Mouse (Mus musculus): ENCODE data around the gene Gimap8.
"Not testable (repeated sequence)": the region's sequence is repeated elsewhere in the genome, so short reads cannot be mapped to it uniquely, and the experiment has no call there.

Gimap8 gene

DNA sequence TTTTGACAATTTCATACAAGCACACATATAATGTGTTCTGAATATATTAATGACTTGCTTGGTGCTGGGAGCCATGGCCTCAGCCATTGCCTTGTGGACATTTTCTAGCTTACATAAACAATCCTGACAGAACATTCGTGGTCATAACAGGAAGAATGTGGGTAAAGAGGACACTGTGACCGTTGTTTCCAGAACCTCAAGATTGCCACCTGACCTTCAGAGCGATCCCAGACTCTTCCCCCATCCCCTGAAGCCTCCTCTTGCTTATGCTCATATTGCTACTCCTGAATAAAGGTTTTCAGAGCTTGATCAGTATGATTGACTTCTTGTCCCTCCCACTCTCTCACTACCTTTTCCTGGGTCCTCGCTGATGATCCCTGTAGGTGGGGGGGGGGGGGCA lies 31.4 kb downstream of the Gimap8 start:
- no peak for DNase-seq (ENCODE audit: low spot score)

DNA sequence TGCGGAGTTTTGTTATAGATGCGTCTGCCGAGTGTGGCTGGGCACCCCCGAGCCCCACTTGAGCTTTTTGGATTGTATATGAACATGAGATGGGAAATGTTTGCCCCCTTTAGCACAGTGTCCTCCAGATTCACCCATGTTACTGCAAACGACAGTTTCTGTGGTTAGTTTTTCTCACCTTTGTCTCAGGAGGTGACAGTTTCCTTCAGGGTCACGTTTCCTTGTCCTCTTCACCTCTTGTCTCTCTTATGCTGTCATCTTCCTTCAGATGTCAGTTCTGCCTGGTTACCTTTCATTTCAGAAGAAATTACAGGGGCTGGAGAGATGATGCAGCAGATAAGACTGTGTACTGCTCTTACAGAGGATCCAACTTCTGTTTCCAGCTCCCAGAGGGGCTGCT lies 32.7 kb downstream of the Gimap8 start:
- no peak for DNase-seq (ENCODE audit: low spot score)

DNA sequence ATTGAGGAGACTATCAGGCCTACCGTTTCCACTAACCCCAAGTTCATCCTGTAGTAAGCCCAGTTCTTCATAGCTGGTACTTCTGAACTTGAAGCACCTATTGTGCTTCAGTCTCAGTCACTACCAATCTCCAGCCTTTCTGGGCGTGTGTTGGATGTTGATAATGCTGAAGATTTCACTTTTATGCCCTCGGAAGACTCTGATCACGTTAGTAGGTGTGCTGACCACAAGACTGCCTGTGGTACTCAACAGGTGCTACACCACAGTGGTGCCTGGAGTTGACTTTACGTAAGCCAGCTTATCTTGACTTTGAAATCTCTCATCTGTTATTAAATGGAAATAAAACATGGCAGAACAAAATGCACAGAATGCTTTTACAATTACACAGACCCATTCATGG lies 33.4 kb downstream of the Gimap8 start:
- no peak for DNase-seq (ENCODE audit: low spot score)

DNA sequence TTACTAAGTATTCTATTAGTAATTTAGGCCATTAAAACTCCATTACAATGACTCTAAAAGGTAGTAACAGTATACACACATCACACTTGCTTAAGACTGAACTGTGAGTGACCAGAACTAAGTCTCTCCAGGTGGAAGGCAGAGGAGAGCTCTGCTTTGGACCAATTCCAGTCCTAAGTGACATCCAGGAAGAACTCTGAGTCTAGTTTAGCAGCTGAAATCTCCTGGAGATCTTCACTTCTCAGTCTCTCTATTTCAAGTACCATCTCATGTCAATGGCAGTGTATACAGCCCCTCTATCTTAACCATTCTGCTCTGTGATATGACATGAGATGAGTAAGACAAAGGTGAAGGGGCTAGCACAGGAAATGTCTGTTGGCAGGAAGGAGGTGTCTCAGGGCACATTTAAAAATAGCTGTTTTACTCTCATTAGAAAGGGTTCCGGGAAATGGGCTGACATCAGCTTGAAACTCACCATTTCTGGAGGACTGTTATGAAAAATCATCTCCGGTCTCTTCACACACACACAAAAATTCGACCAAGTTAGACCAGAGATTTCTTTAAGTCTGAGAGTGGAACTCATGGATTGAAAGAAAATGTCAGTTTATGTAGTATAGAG lies 34.5 kb downstream of the Gimap8 start:
- no peak for DNase-seq (ENCODE audit: low spot score)

DNA sequence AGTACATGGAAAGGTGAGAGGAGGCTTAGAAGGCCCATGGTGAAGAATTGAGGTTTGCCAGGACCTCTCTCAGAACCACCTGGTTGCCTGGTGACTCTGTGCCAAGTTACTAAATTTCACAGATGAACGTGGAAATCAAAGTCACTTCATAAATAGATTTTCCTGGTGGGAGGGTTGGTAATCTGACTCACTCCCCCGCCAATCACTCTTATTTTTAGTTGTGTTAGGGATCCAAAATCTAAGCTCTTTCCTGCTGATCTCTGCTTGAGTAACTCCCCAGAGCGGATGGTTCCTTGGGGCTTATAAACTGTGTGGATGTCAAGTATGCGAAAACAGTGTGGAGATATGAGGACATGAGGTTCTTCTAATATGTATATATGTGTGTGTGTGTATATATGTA lies 35.2 kb downstream of the Gimap8 start:
- DNase-seq (ENCODE audit: low spot score) = no peak

DNA sequence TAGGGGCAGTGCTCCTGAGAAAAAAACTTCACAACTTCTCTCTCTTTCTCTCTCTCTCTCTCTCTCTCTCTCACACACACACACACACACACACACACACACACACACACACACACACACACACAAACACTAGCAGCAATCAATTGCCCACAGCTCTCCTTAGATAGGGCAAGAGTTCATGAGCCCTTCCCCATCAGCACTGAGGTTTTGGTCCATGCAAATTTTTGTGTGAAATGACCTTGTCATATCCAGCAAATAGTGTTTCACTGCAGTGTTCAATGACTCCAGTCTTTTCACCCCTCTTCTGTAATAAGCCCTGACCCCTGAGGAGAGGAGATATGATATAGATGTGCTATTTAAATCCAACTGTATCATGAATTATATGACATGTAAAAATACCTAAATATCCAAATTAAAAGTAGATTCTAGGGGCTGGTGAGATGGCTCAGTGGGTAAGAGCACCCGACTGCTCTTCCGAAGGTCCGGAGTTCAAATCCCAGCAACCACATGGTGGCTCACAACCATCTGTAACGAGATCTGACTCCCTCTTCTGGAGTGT lies 36.3 kb downstream of the Gimap8 start:
- not testable (repeated sequence) for DNase-seq (ENCODE audit: low spot score)

DNA sequence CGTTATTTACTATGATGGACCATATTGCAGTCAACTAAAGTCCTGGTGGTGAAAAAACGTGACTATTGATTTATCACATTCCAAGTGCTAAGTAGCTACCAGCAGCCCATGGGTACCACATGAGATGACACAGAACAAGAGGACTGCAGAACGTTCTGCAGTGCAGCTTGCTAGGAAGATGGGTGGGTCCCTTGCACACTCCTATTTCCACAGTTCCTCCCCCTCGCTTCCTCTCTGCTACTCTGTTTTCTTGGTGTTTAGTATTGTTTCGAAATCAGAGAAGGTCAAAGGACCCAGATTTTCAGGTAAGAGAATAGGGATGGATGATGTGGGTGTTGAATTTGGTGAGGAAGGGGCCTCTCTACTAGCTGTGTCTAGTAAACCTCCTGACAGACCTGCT lies 37.3 kb downstream of the Gimap8 start, which contains the start of gene Gimap4:
Gimap4 (plus strand) TSS at position 231 of the 400 bp plus-strand sequence.
- DNase-seq (ENCODE audit: low spot score) = no peak

DNA sequence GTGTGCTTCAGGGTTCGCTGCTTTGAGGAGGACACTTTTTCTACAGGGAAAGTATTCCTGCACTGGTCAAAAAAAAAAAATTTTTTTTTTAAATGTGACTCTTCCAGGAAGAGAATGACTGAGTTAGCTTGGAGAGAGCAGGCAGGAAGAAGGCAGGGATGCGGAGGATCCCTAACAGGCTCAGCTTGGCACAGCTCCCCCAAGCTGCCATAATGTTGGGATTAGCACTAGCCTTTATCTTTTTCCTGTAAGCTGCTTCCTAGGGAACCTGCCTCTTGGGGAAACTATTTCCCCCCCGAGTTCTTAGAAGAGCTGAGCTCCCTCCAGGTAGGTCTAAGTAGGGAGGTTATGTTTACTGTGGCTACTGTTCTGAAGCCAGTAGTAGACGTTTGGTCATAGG lies 37.8 kb downstream of the Gimap8 start:
- DNase-seq (ENCODE audit: low spot score) = no peak

DNA sequence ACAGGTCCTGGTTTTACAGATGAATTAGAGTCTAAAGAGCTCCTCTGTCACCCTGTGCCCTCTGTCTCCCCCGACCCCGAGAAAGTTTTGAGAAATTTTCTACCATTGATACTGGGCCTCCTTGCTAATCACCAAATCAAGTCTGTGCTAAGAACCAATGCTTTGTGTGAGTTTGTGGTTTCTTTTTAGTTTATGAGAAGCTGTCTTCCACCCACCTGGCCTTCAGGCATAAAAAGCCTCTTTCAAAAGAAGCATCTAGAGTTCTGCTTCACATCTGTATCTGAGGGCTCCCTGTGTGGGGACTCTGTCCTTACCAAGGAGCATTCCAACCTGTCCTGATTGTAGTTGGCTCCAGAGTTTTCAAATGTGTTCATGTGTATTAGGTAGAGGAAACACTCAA lies 38.2 kb downstream of the Gimap8 start:
- DNase-seq (ENCODE audit: low spot score) = no peak

DNA sequence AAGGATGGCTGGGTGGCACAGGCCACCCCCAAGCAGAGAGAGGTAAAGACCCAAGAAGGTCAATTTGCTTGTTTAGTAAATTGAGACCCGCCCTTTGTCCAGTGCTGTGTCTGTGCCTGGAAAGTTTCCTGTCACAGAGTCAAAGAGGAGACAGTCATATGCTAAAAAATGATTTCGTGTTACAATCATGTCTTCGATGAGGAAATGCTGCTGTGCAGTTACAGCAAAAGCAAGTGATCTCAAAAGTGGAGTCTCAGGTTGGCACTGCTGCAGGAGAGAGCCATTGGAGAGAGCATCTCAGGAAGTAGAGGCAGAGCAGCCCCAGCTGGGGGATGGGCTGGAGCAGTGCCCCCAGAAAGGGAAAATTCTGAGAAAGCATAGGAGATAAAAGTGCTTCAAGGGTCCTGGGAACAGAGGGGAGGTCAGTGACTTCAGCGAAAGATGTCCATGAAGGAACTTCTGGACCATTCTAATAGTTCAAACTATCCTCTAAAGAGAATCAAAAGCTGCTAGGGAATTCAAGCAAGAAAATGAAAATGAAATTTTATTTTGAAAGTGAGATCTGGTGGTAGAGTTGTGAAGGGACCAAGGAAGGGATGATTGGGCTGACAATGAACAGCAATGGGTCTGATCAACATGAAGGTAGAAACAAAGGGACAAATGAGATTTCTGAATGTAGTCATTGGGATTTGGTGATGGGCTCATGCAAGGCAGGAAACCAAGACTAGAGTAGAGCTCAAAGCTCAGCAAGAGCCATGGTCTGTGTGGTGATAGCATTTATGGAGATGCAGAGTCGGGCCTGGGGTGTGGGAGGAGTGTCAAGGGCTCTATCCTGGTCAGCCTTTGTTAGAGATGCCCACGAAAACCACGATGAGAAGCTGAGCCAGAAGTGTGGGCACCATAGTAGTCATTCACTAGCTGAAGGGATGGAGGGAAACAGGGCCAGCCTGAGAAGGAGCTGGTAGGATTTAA lies 38.9 kb downstream of the Gimap8 start:
- no peak for DNase-seq (ENCODE audit: low spot score)

DNA sequence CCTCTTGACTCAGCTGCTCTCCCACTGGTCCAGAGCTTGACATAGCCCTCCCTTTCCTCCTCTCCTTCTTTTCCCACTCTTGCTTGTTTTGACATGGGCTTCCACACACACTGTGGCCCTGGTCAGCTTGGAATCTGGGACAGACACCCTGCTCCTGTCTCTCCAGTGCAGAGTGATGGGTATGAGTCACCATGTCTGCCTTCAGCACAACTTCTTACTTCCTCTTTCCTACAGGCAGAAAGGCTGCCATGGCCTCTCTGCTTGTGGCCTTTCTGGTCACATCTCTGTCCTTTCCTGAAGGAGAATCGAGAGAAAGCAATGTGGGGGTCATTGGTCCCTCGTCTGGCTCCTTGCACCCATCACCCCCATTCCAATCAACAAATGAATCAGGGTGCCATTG lies 40.0 kb downstream of the Gimap8 start:
- DNase-seq (ENCODE audit: low spot score) = no peak

DNA sequence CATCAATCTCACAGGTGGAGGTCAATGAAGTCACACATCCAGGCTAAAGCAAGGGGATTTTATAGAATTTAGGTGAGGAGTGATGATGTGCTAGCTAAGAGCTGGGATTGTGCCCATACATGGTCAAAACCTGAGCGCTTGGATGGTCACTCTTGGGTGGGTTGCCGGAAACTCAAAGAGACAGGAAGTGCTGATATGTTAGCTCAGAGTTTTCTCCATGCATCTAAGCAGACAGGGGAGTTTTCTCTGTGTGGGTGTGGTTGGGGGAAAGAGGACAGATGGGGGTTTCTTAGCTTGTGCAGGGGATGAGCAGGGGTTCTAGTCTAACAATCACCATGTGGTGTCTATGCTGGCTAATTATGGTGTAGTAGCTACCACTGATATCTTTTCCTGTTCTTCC lies 42.3 kb downstream of the Gimap8 start:
- DNase-seq (ENCODE audit: low spot score) = no peak

DNA sequence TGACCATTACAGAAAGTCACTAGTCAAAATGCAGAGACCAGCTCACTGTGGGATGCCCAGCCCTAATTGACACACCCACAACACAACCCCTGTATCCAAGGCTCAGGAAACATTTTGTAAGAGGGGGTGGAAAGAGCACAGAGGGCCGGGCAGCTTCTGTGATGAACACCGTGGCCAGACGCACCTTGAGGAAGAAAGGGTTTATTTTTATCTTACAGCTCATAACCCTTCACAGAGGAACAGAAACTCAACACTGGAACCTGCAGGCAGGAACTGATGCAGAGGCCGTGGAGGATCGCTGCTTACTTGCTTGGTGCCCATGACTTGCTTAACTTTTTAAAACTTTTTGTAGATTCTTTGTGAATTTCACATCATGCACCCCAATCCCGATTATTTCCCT lies 45.9 kb downstream of the Gimap8 start:
- DNase-seq (ENCODE audit: low spot score) = no peak

DNA sequence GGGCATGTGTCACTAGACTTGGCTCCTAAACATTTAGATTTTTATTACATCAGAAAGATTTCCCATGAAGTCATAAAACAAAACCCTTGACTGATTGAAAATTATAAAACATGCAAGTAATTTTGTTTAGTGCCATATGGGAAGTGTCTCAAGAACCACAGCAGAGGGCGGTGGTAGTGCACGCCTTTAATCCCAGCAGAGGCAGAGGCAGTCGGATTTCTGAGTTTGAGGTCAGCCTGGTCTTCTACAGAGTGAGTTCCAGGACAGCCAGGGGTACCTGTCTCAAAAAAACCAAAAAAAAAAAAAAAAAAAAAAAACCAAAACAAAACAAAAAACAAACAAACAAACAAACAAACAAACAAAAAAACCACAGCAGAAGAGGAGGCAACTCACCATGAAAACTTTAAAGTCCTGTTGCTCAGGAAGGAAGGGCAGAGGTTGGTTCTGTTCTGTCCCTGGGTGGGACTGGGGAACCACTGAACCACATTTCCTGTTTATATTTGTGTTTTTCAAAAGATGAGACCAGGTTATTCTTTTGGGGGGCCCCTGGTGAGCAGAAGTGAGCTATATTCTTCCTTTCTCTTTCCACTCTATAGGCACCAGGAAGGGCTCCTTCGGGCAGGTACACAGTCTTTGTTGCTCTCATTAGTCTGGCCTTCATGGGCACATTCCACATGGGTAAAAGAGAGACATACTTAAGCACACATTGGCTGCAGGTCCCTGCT lies 50.0 kb downstream of the Gimap8 start:
- DNase-seq (ENCODE audit: low spot score) = no peak

DNA sequence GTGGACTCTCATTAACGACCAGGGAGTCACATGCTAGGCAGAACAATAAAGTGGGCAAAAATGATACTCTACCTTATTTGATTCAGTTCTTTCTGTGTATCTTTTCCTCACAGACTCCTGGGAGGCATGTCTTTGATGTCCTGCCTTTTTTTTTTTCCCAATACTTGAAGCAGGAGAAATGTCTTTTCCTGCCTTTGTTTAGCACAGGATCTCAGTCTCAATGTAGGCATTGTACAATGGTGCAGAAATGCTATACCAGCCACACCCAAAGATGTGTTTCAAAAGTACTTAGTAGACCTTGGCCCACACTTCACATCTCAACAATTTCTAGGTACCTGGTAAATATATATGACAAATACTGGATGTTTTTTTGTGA lies 50.5 kb downstream of the Gimap8 start:
- DNase-seq (ENCODE audit: low spot score) = no peak

DNA sequence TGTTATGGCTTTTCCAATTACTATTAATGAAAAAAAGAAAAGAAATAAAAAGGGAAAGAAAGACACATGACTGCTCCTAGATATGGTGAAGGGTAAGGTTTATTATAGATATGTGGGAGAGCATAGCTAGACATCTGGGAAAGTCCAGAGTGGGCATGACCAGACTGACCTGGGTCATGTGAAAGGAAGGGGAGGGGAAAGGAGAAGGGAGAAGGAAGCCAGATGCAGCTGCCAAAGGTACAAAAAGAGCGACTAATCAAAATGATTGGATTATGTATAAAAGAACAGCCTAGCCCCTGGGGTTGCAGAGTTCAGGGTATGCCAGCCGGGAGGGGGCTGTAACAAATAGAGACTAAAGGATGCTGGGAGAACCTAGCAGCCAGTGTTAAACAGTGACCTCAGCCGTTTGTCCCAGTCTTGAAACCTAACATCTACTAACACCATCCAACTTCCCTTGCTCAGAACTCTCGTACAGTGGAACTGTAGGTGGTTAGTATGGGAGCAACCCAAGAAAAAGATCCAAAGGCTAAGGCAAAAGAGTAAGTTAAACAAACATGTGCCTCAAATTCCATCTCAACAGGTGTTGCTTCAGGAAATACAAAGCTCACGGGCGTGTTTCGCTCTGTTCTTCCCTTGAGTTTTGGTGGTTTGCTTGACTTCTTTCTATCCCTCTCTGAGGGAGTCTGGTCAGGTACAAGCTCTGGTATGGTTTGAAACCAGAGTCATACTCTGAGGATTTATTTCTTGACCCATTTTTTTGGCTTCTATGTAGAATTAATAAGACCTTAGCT lies 51.2 kb downstream of the Gimap8 start:
- DNase-seq (ENCODE audit: low spot score) = no peak

DNA sequence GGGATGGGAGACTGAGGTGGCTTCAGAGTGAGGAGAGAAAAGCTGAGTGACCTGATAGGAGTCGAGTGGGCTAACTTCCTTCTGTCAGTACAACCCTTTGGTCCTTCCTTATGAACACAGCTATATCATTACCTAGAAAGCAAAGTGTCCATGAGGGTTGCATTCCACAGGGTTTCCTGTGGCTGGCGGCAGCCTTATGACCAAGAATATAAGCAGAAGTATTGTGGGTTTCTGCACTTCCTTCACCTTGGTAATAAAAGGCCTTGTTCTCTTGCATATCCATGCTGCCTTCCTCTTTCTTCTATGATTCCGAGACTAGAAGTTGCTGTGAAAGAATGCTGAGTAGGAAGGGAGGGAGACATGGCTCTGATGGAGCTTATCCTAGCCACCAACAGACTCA lies 51.9 kb downstream of the Gimap8 start:
- DNase-seq (ENCODE audit: low spot score) = no peak

DNA sequence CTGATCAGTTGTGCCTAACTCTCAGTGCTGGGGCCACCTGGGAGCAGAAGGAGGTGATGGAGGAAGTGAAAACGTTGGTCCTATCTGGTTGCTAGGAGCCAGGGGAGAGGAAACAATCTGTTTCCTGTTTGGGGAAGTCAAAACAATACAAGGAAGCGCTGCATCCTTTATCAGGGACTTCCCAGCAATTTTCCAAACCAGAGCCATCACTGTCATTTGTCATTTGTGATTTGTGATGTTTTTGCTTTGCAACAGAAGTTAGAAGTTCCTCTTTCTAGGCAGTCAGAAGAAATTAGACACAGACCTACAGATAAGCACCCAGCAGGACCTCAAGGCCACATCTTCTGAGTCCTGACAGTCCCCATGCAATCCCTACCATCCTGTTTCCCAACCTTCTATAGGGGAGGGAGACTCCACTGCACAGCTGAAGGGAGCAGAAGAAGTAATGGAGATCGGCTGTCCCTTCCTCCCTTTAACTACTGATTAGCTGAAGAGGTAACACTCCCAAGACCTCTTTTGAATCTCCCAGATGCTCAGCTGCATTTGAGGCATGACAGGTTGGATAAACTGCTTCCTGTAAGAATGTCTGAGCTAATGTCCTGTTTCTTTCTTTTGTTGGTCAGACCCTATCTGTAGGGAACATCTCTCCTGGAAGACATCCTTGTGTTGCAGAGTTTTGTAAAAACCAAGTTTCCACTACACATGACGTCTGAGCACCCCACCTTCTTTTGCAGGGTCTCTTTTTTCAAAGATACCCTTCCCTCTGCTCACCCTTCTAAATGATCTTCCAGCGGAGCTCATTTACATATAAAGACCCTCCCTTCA lies 53.4 kb downstream of the Gimap8 start:
- peak; percentile 20 for DNase-seq (ENCODE audit: low spot score)

DNA sequence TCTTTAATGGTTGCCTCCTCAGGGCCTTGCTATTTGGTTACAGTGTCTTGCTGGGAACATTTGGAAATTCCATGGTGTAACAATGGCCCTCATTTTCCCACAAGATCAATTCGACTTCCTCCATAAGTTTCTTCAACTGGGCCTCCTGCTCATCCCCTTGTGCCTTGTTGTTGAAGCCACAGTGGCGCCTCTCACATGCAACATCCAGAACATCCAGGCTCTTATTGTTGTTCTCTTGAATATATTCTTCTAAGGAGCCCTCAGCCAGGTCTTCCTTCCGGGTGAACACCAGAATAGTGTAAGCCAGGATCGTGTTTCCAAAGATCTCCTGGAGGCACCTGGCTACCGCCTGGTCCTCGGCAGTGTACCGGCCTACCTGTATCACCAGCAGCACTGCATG lies 55.1 kb downstream of the Gimap8 start:
- DNase-seq (ENCODE audit: low spot score) = no peak

DNA sequence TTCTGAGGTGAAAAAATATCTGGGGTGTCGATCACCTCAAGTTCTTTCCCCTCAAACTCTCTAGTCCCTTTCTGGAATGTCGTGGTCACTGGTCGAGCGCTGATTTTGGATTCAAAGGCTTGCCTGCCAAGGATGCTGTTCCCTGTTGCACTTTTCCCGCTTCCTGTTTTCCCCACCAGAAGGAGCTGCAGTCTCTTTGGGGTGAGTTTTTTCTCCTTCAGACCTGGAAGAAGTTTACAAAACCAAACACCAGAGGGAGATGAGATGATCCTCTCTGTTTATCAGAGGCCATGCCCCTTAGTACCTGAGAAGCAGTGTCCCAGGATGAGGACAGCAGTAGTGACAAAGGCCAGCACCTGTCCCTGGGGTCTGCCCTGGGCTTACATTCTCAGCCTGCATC lies 55.6 kb downstream of the Gimap8 start:
- DNase-seq (ENCODE audit: low spot score) = no peak

DNA sequence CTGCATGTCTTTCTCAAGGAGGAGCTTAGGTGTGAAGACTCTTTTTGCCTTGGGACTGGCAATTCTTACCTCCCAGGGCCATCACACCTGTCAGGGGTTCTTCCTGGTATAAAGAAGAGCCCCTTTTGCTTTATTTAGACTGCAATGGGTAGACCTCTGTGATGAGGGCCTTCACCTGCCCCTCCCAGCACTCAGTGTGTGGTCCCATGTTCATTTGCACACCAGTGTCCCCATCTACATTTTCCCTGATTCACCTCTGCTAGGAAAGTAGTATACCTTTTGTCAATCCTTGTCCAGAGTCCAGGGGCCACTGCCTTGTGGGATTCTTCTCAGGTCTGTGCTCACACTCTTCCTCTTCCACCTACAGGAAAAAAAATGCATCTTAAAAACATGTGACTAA lies 57.1 kb downstream of the Gimap8 start:
- no peak for DNase-seq (ENCODE audit: low spot score)

All from embryo, embryonic 10.5 days (tissue).